Mouse (Mus musculus) mouse embryonic stem cell (cell line): Measurements from ENCODE around the gene Zfp867.

Source experiments
- in situ Hi-C, 2 experiments: fragments of 300-500 bp; cut with MboI; formaldehyde crosslinking; loops; 1 replicate in 1 of 2; 3 replicates in 1 of 2; pipeline ENCODE4 v1.14.3; 2019 to 2020; ENCODE audit warnings: low sequenced_read_pairs in 2 of 2, low pct_unique_long_range_greater_than_20kb in 1 of 2, mixed read lengths in 1 of 2; ENCODE audit not compliant: unreplicated experiment in 1 of 2

Gene Zfp867

DNA sequence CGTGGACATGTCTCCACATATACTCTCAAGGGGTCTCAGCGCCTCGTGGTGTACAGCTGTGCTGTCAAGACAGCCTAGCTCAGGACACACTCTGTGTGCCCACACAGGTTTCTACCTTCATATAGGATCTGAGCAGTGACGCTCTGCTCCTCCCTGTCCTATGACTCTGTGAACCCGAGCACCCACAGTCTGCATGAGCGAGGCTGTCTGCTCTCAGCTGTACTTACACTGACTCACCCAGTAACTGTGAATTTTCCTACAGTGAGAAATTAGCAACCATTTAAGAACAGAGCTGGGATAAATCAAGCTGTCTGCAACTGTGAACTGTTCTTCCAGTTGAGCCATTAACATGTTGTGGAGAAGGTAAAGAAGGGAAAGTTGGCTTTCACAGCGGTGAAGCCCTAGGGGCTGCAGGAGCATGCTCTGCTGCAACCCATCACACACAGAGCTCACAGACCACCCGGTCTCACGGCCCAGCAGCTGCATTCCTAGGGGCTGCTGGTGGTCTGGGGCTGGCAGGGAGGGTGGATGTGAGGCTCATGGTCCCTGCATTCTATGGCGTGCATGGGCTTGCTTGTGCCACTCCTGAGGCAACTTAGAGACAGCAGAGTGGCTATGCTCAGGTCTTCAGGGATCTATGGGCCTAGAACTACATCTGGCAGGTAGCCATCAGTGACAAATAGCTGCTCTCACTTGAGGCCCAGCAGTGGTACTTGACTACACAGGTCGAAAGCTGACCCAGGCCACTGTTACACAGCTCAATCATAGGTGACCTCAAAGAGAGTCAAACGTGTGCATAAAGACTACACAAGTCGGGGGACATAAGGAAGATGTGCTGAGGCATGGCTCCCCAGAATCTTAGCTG lies 59.0 kb downstream of the Zfp867 start:
- in situ Hi-C loops: no loop called here

DNA sequence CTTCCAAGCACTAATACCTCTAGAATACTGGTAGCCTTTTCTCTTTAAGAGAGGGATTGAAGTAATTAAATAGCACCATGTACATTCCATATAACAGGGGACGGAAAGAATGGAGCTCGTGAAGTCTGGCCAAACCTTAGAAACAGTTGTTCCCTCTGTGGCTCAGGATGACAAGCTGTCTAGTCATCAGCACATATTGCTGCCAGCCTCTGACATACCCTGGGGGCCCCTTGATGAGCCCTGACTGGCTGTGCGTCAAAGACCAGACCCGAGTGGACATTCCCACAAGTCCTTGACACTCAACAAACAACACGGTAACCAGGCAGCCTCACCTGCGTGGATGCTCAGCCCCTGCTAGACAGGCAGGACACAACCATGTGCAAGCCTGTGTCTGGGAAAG lies 60.2 kb downstream of the Zfp867 start:
- in situ Hi-C loops: no loop called here
